Mouse (Mus musculus): ENCODE data around the gene Pld5. TPM values are rescaled to one million over a fixed set of nuclear protein-coding genes. Genes with fewer than 3 reads are reported as not detected.

Pld5 gene
- polyA plus RNA-seq, 2 experiments, result 0.53 to 0.65 TPM

DNA sequence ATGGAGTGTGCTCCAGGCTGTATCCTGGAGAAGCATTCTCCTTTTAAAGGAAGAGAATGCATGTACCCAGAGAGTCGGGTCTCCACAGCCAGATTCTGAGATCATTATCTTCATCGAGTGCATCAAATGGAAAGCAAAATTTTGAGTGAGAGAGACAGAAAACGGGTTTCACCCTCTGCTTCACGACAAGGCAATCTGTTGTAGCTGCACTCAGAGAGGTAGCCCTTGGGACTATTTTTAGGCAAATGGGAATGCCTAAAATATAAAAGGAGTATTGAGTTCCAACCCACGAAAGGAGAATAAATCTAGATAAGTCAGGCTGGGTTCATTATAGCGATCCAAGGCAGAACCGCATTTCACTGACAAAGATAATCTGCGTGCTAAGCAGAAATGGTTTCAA lies 150.7 kb downstream of the Pld5 start:
- H3K27ac ChIP-seq (replicated peaks; ENCODE audit: low read depth, low read length), result no peak overlapping the region
- no peak overlapping the region for H3K4me3 ChIP-seq (replicated peaks; ENCODE audit: low read length)
- TF ChIP-seq POLR2A (IDR thresholded peaks at IDR 0.05; ENCODE audit: borderline replicate concordance, extremely low read depth, insufficient read depth, insufficient read length), result no peak
- WGBS, result 76% methylated on average over 8 of the region's 8 CpGs
- H3K9me3 ChIP-seq (ENCODE audit: control insufficient read depth, low read length), result no peaks in the 10 kb centered on the region
- no peaks in the 10 kb centered on the region for H3K27me3 ChIP-seq (ENCODE audit: control insufficient read depth, insufficient read depth, low read length)
- no peaks in the 10 kb centered on the region for H3K36me3 ChIP-seq (ENCODE audit: control insufficient read depth, insufficient read depth, low read length)
- H3K4me1 ChIP-seq (ENCODE audit: control insufficient read depth, insufficient read depth, low read length), result no peaks in the 10 kb centered on the region
- DNase-seq (ENCODE audit: low spot score), result no peak
- no peak overlapping the region for H3K4me2 ChIP-seq (replicated peaks; ENCODE audit: low read depth, low read length, severe bottlenecking)
- no peak overlapping the region for H3K9ac ChIP-seq (ENCODE audit: low read depth, low read length, severe bottlenecking)
- ATAC-seq (ENCODE audit: low FRiP score, low read depth), result no peak

DNA sequence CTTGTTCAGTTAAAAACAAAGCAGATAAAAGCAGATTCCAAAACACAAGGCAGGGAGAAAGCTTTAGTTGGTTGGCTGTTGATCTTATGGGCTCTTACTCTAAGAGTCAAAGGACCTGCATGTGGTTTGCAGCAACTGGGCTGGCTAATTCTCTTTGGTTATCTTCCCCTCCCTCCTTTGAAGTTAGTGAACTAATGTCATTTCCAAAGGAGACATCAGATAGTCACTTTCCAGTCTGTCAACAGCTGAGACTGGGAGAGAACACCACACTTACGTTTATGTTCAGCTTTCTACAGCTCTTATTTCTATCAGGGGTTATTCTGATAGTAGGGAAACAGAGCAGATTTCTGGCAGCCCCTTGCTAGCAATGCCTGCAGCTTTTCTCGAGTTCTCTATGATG lies 151.3 kb downstream of the Pld5 start:
- Histone ChIP-seq H3K9me3 (ENCODE audit: control insufficient read depth, low read length) (no peaks in the 10 kb centered on the region), H3K4me1 (ENCODE audit: control insufficient read depth, insufficient read depth, low read length) (no peaks in the 10 kb centered on the region), H3K27me3 (ENCODE audit: control insufficient read depth, insufficient read depth, low read length) (no peaks in the 10 kb centered on the region), H3K4me3 (replicated peaks; ENCODE audit: low read length) (no peak overlapping the region), H3K4me2 (replicated peaks; ENCODE audit: low read depth, low read length, severe bottlenecking) (no peak overlapping the region), H3K27ac (replicated peaks; ENCODE audit: low read depth, low read length) (no peak overlapping the region), H3K36me3 (ENCODE audit: control insufficient read depth, insufficient read depth, low read length) (no peaks in the 10 kb centered on the region), H3K9ac (ENCODE audit: low read depth, low read length, severe bottlenecking) (no peak overlapping the region)
- TF ChIP-seq POLR2A (IDR thresholded peaks at IDR 0.05; ENCODE audit: borderline replicate concordance, extremely low read depth, insufficient read depth, insufficient read length), result no peak
- DNase-seq (ENCODE audit: low spot score) (no peak), ATAC-seq (ENCODE audit: low FRiP score, low read depth) (no peak)
- WGBS, result 43% methylated on average over 2 of the region's 2 CpGs

DNA sequence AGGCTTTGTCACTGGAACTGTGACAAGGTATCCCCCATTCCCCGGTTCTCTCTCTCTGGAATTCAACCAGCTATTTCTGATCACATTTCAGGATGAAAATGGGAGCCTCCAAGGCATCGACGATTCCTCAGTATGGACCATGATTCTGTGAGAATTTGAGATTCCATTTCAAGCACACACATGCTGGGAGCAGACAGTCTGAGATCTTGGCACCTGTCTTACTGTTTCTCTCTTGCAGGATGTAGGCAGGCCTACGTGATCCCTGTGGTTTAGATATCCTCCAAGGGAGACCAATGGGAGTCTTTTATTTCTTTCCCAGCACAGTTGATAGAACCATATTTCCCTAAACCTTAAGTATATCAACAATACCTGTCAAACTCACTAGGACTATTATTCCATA lies 159.5 kb downstream of the Pld5 start:
- no peak overlapping the region for H3K4me3 ChIP-seq (replicated peaks; ENCODE audit: low read length)
- WGBS, result 82% methylated on average over 4 of the region's 4 CpGs
- H3K9ac ChIP-seq (ENCODE audit: low read depth, low read length, severe bottlenecking), result no peak overlapping the region
- no peak overlapping the region for H3K4me2 ChIP-seq (replicated peaks; ENCODE audit: low read depth, low read length, severe bottlenecking)
- DNase-seq (ENCODE audit: low spot score), result no peak
- no peaks in the 10 kb centered on the region for H3K27me3 ChIP-seq (ENCODE audit: control insufficient read depth, insufficient read depth, low read length)
- ATAC-seq (ENCODE audit: low FRiP score, low read depth), result no peak
- H3K4me1 ChIP-seq (ENCODE audit: control insufficient read depth, insufficient read depth, low read length), result no peaks in the 10 kb centered on the region
- H3K27ac ChIP-seq (replicated peaks; ENCODE audit: low read depth, low read length), result no peak overlapping the region
- no peak for TF ChIP-seq POLR2A (IDR thresholded peaks at IDR 0.05; ENCODE audit: borderline replicate concordance, extremely low read depth, insufficient read depth, insufficient read length)
- no peaks in the 10 kb centered on the region for H3K9me3 ChIP-seq (ENCODE audit: control insufficient read depth, low read length)
- H3K36me3 ChIP-seq (ENCODE audit: control insufficient read depth, insufficient read depth, low read length), result no peaks in the 10 kb centered on the region

DNA sequence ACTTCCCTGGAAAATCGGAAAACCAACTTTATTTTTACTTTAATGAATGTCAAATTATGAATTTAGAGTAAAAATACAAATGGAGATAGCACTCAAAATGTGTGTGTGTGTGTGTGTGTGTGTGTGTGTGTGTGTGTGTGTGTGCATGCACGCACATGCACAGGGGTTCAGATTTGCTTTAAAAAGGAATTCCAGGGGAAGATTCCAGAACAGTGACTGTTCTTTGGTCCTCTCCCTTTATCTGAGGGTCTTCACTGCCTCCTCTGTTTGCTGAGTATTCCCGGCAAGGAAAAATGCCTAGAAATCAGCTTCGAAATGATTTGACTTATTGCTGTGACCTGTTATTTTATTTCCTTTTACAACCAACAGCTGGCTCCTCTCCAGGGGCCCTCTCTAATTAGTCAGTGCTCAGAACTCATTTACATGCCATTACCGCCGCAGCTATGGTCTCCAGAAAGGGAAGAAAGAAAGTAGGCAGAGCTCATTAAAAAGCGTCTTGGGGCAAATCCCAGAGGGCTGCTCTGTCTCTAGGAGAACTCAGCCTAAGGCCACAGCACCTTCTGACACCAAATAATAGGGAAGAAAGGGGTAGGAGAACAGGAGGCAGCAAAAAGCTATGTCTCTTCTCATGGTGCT lies 176.3 kb downstream of the Pld5 start:
- Histone ChIP-seq H3K9ac (ENCODE audit: low read depth, low read length, severe bottlenecking) (no peak overlapping the region), H3K9me3 (ENCODE audit: control insufficient read depth, low read length) (no peaks in the 10 kb centered on the region), H3K27ac (replicated peaks; ENCODE audit: low read depth, low read length) (no peak overlapping the region), H3K4me2 (replicated peaks; ENCODE audit: low read depth, low read length, severe bottlenecking) (no peak overlapping the region), H3K4me1 (ENCODE audit: control insufficient read depth, insufficient read depth, low read length) (no peaks in the 10 kb centered on the region), H3K36me3 (ENCODE audit: control insufficient read depth, insufficient read depth, low read length) (no peaks in the 10 kb centered on the region), H3K27me3 (ENCODE audit: control insufficient read depth, insufficient read depth, low read length) (no peaks in the 10 kb centered on the region), H3K4me3 (replicated peaks; ENCODE audit: low read length) (no peak overlapping the region)
- ATAC-seq (ENCODE audit: low FRiP score, low read depth), result no peak
- WGBS, result 17% methylated on average over 7 of the region's 7 CpGs
- TF ChIP-seq POLR2A (IDR thresholded peaks at IDR 0.05; ENCODE audit: borderline replicate concordance, extremely low read depth, insufficient read depth, insufficient read length), result no peak
- DNase-seq (ENCODE audit: low spot score), result no peak

DNA sequence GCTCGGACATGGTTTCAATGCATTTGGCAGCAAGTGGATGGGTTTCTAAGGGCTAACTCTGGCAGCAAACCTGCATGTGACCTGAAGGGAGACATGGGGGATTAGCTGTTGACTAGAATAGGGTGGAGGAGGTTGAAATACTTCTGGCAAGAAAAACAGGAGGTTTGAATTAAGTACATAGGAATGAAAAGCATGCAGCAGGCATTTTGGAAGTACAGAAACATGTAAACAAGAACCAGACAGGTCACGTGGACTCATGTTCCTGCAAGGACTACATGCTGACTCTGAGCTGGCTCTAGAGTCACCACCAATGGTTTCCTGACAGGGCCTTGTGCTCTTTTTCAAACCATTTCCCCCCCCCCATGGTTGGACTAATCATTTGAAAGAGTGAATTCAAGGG lies 183.0 kb downstream of the Pld5 start:
- H3K36me3 ChIP-seq (ENCODE audit: control insufficient read depth, insufficient read depth, low read length), result no peaks in the 10 kb centered on the region
- ATAC-seq (ENCODE audit: low FRiP score, low read depth) (0 out of 2 replicates have a peak, but pooled peaks have one; percentile 30), DNase-seq (ENCODE audit: low spot score) (no peak)
- H3K27ac ChIP-seq (replicated peaks; ENCODE audit: low read depth, low read length), result no peak overlapping the region
- 0 out of 2 replicates have a peak, but pooled peaks cover 3% of the 10 kb centered on the region for H3K4me1 ChIP-seq (ENCODE audit: control insufficient read depth, insufficient read depth, low read length)
- no peak for TF ChIP-seq POLR2A (IDR thresholded peaks at IDR 0.05; ENCODE audit: borderline replicate concordance, extremely low read depth, insufficient read depth, insufficient read length)
- no peaks in the 10 kb centered on the region for H3K9me3 ChIP-seq (ENCODE audit: control insufficient read depth, low read length)
- 53% methylated on average over 2 of the region's 2 CpGs for WGBS
- no peaks in the 10 kb centered on the region for H3K27me3 ChIP-seq (ENCODE audit: control insufficient read depth, insufficient read depth, low read length)
- H3K9ac ChIP-seq (ENCODE audit: low read depth, low read length, severe bottlenecking), result no peak overlapping the region
- H3K4me3 ChIP-seq (replicated peaks; ENCODE audit: low read length), result no peak overlapping the region
- no peak overlapping the region for H3K4me2 ChIP-seq (replicated peaks; ENCODE audit: low read depth, low read length, severe bottlenecking)

Measured in limb, embryonic 14.5 days (tissue).